Mouse (Mus musculus) kidney, postnatal 25 days (tissue): ENCODE measurements around the gene Anp32a.
A peak's percentile ranks its signal among the peaks of the same experiment; 100 is the strongest.

Source experiments
- DNase-seq, 2 experiments: peaks; one replicate each; pipeline ENCODE4 v3.0.0; 2021; ENCODE audit warnings: mixed read lengths in 2 of 2

Gene Anp32a

GRCm38 (mm10) chr9:62370186-62370585 is 29.1 kb downstream of the Anp32a start:
- DNase-seq, result no peak

- DNase-seq, result no peak
Observed at GRCm38 (mm10) chr9:62370648-62371280, 29.7 kb downstream of the Anp32a start.

DNA sequence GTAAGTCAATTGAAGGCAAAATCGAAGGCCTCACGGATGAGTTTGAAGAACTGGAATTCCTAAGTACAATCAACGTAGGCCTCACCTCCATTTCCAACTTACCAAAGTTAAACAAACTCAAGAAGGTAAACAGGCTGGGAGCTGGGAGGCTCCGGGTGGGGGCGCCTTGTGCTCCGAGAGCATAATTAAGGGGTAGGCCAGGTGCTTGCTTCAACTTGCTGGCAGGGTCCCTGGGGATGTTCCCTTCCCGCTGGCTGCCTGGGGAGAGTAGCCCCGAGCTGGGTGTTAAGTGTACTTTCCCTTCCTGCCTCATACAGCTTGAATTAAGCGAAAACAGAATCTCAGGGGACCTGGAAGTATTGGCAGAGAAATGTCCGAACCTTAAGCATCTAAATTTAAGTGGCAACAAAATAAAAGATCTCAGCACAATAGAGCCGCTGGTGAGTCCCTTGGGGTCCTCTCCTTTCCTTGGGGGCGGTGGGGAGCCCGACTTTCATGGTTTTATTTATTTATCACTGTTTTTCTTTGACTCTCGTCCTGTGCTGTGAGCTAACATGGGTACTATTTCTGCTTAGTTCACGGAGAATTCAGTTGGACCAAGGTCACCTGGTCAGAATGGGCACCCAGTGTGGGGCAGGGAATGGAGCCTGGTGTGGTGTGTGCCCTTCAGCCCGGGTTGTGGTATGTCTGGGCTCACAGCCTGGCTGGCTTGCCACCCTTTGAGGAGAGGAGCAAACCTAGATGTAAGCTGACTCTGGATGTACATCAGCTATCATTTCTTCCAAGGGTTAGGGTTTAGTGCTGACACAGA is 30.9 kb downstream of the Anp32a start:
- no peak for DNase-seq

DNA sequence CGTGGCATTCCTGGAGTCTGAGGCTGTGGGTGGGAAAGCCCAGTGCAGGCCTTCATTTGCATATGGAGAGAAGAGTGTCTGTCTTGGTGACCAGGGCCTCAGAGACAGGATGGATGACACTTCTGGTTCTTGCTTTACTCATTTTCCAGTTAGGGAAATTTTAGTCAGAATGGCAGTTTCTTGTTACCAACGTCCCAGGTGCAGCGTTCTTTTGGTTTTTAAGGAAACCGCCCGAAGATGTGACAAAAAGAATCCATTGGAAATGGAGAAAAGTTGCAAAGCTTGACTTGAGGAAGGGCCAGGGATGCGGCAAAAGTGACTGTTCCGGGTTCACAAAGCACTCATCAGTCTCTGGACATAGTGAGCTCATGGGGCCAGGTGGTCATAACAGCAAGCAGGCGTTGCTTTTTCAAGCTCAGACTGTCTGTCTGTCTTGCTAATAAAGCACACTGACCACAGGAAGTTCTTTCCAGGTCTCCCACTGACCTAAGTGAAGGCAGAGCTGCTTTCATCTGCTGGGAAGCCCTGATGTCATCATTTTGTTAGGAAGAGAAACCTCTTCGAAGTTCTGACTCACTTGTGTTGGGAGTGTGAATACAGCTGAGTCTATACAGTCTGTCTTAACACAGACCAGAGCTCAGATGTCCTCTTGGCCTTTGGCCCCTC is 31.6 kb downstream of the Anp32a start:
- DNase-seq, result no peak

GRCm38 (mm10) chr9:62373222-62374123 is 32.4 kb downstream of the Anp32a start:
- DNase-seq, result peak; percentile 80 to 89

DNA sequence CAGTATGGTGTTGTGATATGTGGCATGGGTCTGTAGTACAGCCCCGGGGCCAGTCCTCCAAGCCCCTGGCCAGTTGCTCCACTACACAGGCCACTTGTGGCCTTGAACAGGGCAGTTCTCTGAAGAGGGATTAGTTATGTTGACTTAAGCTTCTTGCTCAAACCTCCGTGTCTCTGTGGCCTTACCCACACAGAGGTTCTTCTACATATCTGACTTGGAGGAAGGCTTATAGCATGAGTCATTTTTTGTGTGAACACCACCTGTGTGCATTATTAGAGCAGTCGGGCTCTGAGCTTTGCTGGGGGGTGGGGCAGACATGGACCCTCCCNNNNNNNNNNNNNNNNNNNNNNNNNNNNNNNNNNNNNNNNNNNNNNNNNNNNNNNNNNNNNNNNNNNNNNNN is 33.2 kb downstream of the Anp32a start:
- DNase-seq, result no peak

GRCm38 (mm10) chr9:62377897-62378296 is 36.8 kb downstream of the Anp32a start:
- no peak for DNase-seq

GRCm38 (mm10) chr9:62380351-62380750 is 39.3 kb downstream of the Anp32a start:
- no peak for DNase-seq

GRCm38 (mm10) chr9:62381402-62381913 is 40.4 kb downstream of the Anp32a start:
- peak in 1 of 2 experiments; percentile 55 for DNase-seq

DNA sequence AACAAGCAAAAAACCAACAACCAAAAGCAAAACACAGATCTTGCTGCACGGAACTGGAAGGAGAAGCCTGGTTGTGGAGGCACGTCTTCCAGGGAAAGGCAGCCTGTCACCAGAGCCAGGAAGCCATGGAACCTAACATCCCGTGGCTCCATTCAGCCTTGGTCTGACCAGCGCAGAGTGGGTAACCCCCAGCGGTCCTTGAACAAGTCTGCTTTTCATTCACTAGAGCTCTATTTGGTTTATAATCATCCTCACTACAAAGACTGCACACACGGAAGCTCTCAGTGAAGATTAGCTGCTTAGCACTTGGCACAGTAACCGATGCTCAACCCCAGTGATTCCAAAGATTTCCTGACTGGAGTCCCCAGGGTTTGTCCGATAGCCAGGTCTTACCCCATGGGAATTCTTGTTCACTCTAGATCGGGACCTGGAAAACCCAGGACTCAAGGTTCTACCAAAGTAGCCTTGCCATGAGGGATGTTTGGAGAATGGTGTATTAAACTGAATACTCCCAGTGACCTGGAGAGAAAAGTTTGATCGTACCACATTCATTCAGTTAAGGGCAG is 41.5 kb downstream of the Anp32a start:
- no peak for DNase-seq

GRCm38 (mm10) chr9:62385062-62385461 is 44.0 kb downstream of the Anp32a start:
- peak in 1 of 2 experiments; percentile 16 for DNase-seq

- DNase-seq, result peak in 1 of 2 experiments; percentile 2
Observed at GRCm38 (mm10) chr9:62385727-62386518, 44.8 kb downstream of the Anp32a start.

- no peak for DNase-seq
Observed at GRCm38 (mm10) chr9:62389735-62390134, 48.6 kb downstream of the Anp32a start.

DNA sequence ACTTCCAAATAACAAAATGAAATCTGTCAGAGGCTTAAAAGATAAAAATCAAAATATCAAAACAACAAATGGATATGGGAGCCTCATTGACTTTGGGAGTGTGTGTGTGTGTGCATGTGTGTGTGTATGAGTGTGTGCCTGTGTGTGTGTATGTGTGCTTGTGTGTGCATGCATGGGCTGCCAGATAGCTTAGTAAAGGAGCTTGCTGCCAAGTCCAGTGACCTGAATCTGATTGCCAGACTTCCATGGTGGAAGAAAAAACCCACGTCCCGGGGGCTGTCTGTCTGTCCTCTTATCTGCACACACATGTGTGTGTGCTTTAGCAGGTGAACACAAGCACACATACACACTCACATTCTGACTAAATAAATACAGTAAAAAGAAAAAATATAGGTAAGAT is 52.4 kb downstream of the Anp32a start:
- DNase-seq, result no peak

GRCm38 (mm10) chr9:62394163-62394562 is 53.1 kb downstream of the Anp32a start:
- DNase-seq, result no peak

DNA sequence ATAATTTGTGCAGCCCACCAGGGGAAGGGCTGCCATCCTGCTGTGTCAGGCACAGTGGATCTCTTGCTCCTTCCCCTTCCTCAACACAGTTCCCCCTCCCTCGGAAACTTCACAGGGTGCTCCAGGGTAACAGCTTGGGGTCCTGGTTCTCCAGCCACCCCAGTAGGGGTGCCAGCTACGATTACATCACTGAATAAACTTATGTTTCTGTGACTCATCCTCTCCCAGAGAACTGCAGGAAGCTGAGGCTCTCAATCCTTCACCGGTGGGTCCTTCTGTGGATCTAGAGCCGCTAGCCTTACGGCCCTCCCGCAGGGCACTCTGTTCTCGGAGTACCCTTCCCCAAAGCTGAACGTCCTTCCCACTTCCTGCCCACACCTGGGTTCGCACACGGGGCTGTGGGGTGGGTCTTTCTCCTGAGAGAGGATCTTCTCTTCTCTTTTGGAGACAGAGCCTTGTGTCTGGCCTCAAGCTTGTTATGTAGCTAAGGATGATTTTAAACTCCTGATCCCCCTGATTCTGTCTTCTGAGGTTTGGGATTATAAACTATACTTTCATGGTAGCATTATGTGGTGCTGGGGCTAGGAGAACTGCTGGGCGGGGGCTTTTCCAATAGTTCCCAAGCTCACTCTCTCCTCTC is 59.6 kb downstream of the Anp32a start:
- DNase-seq, result no peak

GRCm38 (mm10) chr9:62401589-62401988 is 60.5 kb downstream of the Anp32a start:
- DNase-seq, result no peak

DNA sequence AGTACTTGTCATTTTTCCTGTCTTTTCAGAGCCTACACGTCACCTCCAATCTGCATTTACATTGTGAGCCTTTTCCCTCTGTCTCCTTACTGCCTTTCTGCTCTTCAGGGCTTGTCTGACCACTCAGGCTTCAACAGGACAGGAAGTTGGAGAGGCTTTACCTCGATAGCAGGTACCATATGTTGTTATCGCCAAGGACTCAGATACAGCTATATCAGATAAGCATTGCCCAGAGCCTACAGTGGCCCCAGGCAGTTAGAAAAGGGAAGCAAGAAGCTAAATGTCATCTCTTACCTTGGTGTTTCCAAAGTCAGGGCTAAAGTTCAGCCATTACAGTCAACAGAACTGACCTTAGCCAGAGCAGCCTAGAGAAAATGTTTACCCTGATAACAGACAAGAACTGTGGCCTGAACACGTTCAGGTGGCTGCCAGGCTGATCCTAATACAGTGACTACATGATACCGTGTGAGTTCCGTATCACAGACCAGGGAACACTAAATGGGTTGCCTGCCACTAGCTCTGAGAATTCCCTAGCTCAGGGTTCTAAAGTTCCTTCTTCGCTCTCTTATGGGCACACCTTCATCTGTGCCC is 65.4 kb downstream of the Anp32a start:
- no peak for DNase-seq

DNA sequence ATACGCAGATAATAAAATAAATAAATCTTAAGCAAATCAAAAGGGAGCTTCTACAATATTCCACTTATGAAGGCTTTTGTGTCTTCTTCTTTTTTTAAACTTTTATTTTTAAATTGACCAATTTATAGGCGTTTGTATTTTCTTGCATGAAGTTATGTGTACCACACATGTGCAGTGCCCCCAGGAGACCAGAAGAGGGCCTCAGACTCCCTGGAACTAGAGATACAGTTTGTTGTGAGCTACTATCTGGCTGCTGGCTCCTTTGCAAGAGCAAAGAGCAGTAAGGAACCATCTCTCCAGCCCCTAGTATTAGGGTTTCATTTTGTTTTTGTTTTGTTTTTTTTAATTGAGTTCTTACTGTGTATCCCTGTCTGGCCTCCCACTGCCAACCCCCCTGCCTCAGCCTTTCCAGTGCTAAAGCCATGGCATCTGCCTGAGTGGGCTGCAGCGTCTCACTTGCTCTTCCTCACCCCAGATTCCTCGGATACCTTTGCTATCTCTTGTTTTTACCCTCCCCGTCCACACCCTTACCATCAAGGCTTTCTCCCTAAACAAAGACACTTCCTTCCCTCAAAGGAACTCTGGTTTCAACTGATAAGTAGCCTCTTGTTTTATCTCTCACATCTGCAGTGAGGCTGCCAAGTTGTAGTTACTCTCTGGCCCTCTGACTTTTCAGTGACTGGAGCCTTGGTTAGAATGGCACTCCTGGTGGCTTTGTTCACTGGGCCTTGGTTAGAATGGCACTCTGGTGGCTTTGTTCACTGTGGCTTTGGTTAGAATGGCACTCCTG is 66.5 kb downstream of the Anp32a start:
- no peak for DNase-seq
